17 mouse cellular contexts compared by ENCODE assay signal in the genomic region with DNA sequence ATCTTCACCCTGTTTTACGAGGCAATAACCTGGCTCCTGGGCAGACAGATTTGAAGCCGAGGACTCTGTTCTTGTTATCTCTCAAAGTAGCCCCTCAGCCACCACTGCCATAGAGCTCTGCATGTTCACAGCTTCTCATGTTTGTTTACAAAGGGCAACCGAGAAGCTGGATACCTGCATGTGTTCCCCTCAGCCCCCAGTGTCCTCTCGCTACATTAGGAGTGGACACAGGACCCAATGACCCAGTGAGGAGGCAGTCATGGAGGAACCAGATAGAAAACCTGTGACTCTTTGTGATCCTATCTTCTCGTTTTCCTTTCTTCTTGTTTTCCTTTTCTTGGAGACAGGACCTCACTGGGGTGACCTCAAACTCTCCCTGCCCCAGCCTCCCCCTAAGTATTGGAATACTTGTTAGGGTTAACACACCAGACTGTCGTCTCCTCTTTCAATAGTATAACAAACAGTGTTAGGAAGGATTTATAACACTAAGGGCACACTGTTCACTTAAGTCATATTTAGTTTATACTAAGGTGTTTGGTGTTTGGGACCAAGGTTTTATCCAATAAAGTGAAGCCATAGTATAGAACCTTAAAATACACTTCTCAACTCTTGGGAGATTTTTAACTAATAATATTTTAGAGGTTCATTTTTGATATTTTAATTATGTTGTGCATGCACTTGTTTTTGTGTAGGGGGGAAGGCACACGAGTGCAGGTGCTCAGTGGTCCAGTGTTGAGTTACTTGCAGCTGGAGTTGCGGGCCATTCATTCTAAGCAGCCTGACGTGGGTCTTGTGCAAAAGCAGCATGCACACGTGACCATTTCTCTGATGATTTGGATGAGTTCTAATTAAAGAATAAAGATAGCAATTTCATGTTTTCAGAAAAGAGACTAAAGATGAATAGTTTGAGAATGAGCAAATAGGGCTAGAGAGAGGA.
"Had no signal": no experiment of that assay in that cellular context is flagged by ENCODE, and none has a peak within 500 bp of the region (broad histone marks: within the 10 kb centered on the region; RNA-seq: fewer than 3 reads in every experiment).

No protein-coding gene starts in this region.

- H3K27me3 ChIP-seq: lung, embryonic 15.5 days; megakaryocyte, embryonic 14.5 days; midbrain, embryonic 12.5 days; midbrain, embryonic 15.5 days; neural tube, embryonic 12.5 days; stomach, embryonic 15.5 days had no signal

- DNase-seq: liver, postnatal 0 days; lung, adult 2 months; lung, postnatal 14 days; lung, postnatal 36 days; right cerebral cortex, postnatal 14 days; thymus, adult 2 months; thymus, postnatal 25 days; thymus, postnatal 4 days had no signal

- H3K27ac ChIP-seq: lung, embryonic 15.5 days; macrophage; midbrain, embryonic 12.5 days; midbrain, embryonic 15.5 days; neural tube, embryonic 12.5 days; stomach, embryonic 15.5 days; stomach, postnatal 0 days had no signal

- H3K4me3 ChIP-seq: lung, embryonic 15.5 days; megakaryocyte, embryonic 14.5 days; midbrain, embryonic 12.5 days; midbrain, embryonic 15.5 days; neural tube, embryonic 12.5 days; stomach, embryonic 15.5 days had no signal

- H3K4me1 ChIP-seq: lung, embryonic 15.5 days; megakaryocyte, embryonic 14.5 days; midbrain, embryonic 12.5 days; midbrain, embryonic 15.5 days; neural tube, embryonic 12.5 days; stomach, embryonic 15.5 days had no signal

- H3K36me3 ChIP-seq: lung, embryonic 15.5 days; midbrain, embryonic 12.5 days; midbrain, embryonic 15.5 days; neural tube, embryonic 12.5 days; stomach, embryonic 15.5 days had no signal

- ATAC-seq: liver, postnatal 0 days; lung, postnatal 0 days; midbrain, embryonic 15.5 days had no signal

- H3K9ac ChIP-seq: liver, postnatal 0 days; lung, embryonic 15.5 days; midbrain, embryonic 12.5 days; midbrain, embryonic 15.5 days; neural tube, embryonic 12.5 days; stomach, embryonic 15.5 days had no signal

- H3K9me3 ChIP-seq: lung, embryonic 15.5 days; midbrain, embryonic 12.5 days; midbrain, embryonic 15.5 days; neural tube, embryonic 12.5 days; stomach, embryonic 15.5 days had no signal

- H3K4me2 ChIP-seq: lung, embryonic 15.5 days; midbrain, embryonic 12.5 days; midbrain, embryonic 15.5 days; neural tube, embryonic 12.5 days; stomach, embryonic 15.5 days had no signal
